Mouse (Mus musculus): ENCODE measurements at regions not wholly inside any gene's neighbourhood (a gene's known extent, or its start where the extent isn't known, plus 50 kb on each side); places are given as distances from the start of the nearest gene placed in this dataset.

DNA sequence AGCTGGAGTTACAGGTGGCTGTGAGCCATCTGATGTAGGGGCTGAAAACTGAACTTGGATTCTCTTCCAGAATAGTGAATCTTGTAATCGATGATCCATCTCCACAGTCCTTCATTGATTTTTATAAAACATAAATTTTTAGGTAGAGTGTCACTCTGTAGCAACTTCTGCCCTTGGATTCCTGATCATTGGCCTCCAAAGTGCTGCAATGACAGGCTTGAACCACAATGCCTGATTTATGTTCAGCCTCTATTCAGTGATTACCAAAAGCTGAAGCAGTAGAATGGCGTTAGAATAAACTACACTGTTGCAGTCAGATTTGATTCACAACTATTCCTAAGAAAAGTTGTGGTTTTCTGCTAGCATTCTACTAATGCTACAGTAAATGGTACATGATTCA, 580.1 kb downstream of the Gm11232 start:
- no peak for DNase-seq

DNA sequence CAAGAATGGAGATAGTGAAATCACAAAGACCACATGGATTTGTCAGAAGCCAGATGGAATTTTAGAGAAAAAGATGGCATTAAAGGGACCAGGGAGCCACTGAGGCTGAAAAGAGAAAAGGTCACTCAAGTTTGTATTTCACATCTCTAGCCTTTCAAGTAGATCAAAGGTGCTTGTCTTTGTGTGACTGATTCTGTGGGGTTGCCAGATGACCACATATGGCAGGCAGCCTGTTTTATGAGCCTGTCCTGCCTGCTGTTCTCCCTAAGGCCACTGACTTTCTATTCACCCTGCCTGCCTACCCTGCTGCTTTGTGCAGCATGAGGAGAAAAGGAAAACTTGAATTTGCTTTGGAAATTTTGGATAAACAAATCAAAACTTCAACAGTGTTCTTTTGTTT, 592.0 kb downstream of the Gm11232 start:
- DNase-seq, result no peak

DNA sequence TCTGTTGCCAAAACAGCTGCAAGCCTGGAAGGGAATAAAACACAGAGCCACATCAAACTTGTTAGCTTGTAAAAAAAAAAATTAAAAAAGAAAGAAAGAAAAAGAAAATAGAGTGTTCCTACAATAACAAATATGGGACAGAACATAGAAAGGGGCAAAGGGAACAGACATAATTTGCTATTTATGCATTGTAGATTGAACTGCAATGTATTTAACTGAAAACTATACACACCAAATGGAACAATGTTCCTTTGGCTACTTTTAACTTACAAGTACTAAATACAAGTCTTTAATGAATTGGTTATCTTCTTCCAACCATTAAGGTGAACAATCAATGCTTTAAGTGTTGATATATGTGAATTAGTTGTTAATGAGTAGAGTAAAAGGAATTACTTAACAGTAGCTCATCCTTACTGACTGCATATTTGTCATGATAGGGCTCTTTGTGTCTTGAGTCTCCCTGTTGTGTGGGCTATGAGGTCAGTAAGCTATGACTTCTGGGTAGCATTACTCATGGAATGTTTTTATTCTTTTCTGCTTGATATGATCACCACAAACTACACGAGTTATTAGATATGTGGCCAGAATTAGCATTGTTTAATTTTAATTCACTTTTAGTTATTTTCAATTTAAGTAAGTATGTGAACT, 597.0 kb upstream of the Megf9 start:
- DNase-seq, result no peak

DNA sequence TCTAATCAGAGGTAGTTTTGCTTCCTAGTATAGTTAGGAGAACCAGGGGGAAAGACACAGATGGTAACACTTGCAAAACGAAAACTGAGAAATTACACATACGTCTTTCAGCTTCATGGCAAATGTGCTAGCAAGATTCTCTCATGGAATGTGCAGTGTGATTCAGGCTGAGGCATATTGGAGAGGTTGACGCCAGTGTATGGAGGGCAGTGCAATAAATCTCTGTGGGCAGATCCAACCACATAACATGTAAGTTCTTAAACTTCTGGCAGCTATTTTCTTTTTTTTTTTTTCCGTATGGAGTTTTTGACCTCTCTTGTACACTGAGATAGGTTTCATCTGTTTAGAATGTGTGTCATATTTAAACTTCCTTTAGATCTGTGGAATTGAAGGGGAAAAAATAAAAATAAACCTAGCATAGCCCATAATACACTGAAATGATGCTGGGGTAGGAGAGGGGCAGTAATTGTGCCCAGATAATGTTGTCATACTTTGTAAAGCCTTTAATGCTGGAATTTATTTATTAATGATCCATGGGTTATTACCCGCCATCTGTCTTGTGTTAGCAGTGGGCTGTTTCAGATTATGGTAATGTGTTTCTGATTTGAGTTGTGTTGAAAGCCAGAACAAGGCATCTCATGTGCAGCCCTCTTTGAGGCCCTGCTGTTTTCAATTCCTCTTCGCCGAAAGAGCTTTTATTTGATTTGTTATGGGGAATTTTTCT, 596.3 kb upstream of the Megf9 start:
- peak; percentile 21 for DNase-seq

DNA sequence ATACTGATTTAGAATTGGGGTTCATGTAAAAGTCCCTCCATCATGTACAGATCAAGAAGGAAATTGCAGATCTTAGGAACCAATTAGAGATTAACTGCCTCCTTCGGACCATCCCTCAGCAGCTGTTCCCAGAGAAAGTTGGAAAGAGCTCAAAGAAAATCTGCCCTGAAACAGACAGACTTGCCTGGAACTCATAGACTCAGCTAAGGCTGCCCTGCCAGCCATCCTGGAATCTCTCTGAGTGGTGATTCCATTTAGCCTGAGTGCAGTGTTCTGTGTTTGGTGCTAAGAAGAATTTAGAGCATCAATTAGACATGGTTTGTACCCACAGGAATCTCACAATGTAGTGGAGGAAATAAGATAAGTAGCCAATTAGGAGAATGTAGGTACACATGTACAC, 594.5 kb upstream of the Megf9 start:
- DNase-seq, result peak; percentile 6

Data from kidney, postnatal 10 days (tissue).